Mouse (Mus musculus): ENCODE results near the gene Tcp11l1. TPM values are rescaled to one million over a fixed set of nuclear protein-coding genes. Genes with fewer than 3 reads are reported as not detected.

Tcp11l1 gene
- total and polyA plus RNA-seq, 3 experiments = 3.0 to 8.1 (median 8.0) TPM

GRCm38 (mm10) chr2:104739691-104740090, 27.7 kb upstream of the Tcp11l1 start:
- Histone ChIP-seq H3K27ac (no peak overlapping the region), H3K27me3 (ENCODE audit: control insufficient read depth, insufficient read depth, low read length) (no peaks in the 10 kb centered on the region), H3K79me2 (replicated peaks; ENCODE audit: control insufficient read depth, insufficient read depth, low read length) (no peaks in the 10 kb centered on the region), H3K9ac (ENCODE audit: low read depth, low read length) (no peak overlapping the region), H3K4me1 (ENCODE audit: control insufficient read depth, insufficient read depth, low read length) (no peaks in the 10 kb centered on the region), H3K4me3 (no peak overlapping the region), H3K36me3 (ENCODE audit: control insufficient read depth, insufficient read depth, low read length) (no peaks in the 10 kb centered on the region)
- intact Hi-C loops (cut with DNase I) = no loop called here
- DNase-seq = no peak
- 95% methylated on average over 2 of the region's 2 CpGs for whole genome bisulfite sequencing
- TF ChIP-seq POLR2A (IDR thresholded peaks at IDR 0.05; ENCODE audit: insufficient read depth, low read depth, low read length) (no peak), EP300 (IDR thresholded peaks at IDR 0.05; ENCODE audit: insufficient read depth, low read depth, low read length) (no peak), CTCF (IDR thresholded peaks at IDR 0.05) (no peak)

GRCm38 (mm10) chr2:104736241-104736640, 24.3 kb upstream of the Tcp11l1 start:
- Histone ChIP-seq H3K36me3 (ENCODE audit: control insufficient read depth, insufficient read depth, low read length) (no peaks in the 10 kb centered on the region), H3K27ac (no peak overlapping the region), H3K4me3 (no peak overlapping the region), H3K9ac (ENCODE audit: low read depth, low read length) (no peak overlapping the region), H3K79me2 (replicated peaks; ENCODE audit: control insufficient read depth, insufficient read depth, low read length) (no peaks in the 10 kb centered on the region), H3K27me3 (ENCODE audit: control insufficient read depth, insufficient read depth, low read length) (no peaks in the 10 kb centered on the region), H3K4me1 (ENCODE audit: control insufficient read depth, insufficient read depth, low read length) (no peaks in the 10 kb centered on the region)
- intact Hi-C loops (cut with DNase I) = no loop called here
- DNase-seq = no peak
- 77% methylated on average over 7 of the region's 7 CpGs for WGBS
- TF ChIP-seq POLR2A (IDR thresholded peaks at IDR 0.05; ENCODE audit: insufficient read depth, low read depth, low read length) (no peak), EP300 (IDR thresholded peaks at IDR 0.05; ENCODE audit: insufficient read depth, low read depth, low read length) (no peak), CTCF (IDR thresholded peaks at IDR 0.05) (no peak)

GRCm38 (mm10) chr2:104732562-104733256, 20.7 kb upstream of the Tcp11l1 start:
- Histone ChIP-seq H3K4me3 (no peak overlapping the region), H3K27me3 (ENCODE audit: control insufficient read depth, insufficient read depth, low read length) (no peaks in the 10 kb centered on the region), H3K9ac (ENCODE audit: low read depth, low read length) (no peak overlapping the region), H3K36me3 (ENCODE audit: control insufficient read depth, insufficient read depth, low read length) (no peaks in the 10 kb centered on the region), H3K79me2 (replicated peaks; ENCODE audit: control insufficient read depth, insufficient read depth, low read length) (no peaks in the 10 kb centered on the region), H3K27ac (no peak overlapping the region), H3K4me1 (ENCODE audit: control insufficient read depth, insufficient read depth, low read length) (no peaks in the 10 kb centered on the region)
- intact Hi-C loops (cut with DNase I) = no loop called here
- TF ChIP-seq CTCF (IDR thresholded peaks at IDR 0.05) = no peak
- TF ChIP-seq POLR2A (IDR thresholded peaks at IDR 0.05; ENCODE audit: insufficient read depth, low read depth, low read length) = no peak
- no peak for TF ChIP-seq EP300 (IDR thresholded peaks at IDR 0.05; ENCODE audit: insufficient read depth, low read depth, low read length)
- WGBS = 66% methylated on average over 7 of the region's 7 CpGs
- no peak for DNase-seq

GRCm38 (mm10) chr2:104732033-104732444, 20.1 kb upstream of the Tcp11l1 start:
- Histone ChIP-seq H3K4me3 (no peak overlapping the region), H3K27ac (no peak overlapping the region), H3K9ac (ENCODE audit: low read depth, low read length) (no peak overlapping the region), H3K27me3 (ENCODE audit: control insufficient read depth, insufficient read depth, low read length) (no peaks in the 10 kb centered on the region), H3K4me1 (ENCODE audit: control insufficient read depth, insufficient read depth, low read length) (no peaks in the 10 kb centered on the region), H3K79me2 (replicated peaks; ENCODE audit: control insufficient read depth, insufficient read depth, low read length) (no peaks in the 10 kb centered on the region), H3K36me3 (ENCODE audit: control insufficient read depth, insufficient read depth, low read length) (no peaks in the 10 kb centered on the region)
- TF ChIP-seq CTCF (IDR thresholded peaks at IDR 0.05) (no peak), EP300 (IDR thresholded peaks at IDR 0.05; ENCODE audit: insufficient read depth, low read depth, low read length) (no peak), POLR2A (IDR thresholded peaks at IDR 0.05; ENCODE audit: insufficient read depth, low read depth, low read length) (no peak)
- WGBS = 47% methylated on average over 9 of the region's 9 CpGs
- intact Hi-C loops (cut with DNase I) = no loop called here
- DNase-seq = peak; percentile 30 to 42

GRCm38 (mm10) chr2:104727369-104727768, 15.4 kb upstream of the Tcp11l1 start:
- no peak overlapping the region for H3K9ac ChIP-seq (ENCODE audit: low read depth, low read length)
- H3K27ac ChIP-seq = no peak overlapping the region
- intact Hi-C loops (cut with DNase I) = no loop called here
- WGBS = 61% methylated on average over 1 of the region's 1 CpGs
- TF ChIP-seq CTCF (IDR thresholded peaks at IDR 0.05) (no peak), EP300 (IDR thresholded peaks at IDR 0.05; ENCODE audit: insufficient read depth, low read depth, low read length) (no peak), POLR2A (IDR thresholded peaks at IDR 0.05; ENCODE audit: insufficient read depth, low read depth, low read length) (no peak)
- H3K4me1 ChIP-seq (ENCODE audit: control insufficient read depth, insufficient read depth, low read length) = no peaks in the 10 kb centered on the region
- H3K79me2 ChIP-seq (replicated peaks; ENCODE audit: control insufficient read depth, insufficient read depth, low read length) = no peaks in the 10 kb centered on the region
- no peaks in the 10 kb centered on the region for H3K27me3 ChIP-seq (ENCODE audit: control insufficient read depth, insufficient read depth, low read length)
- H3K36me3 ChIP-seq (ENCODE audit: control insufficient read depth, insufficient read depth, low read length) = no peaks in the 10 kb centered on the region
- DNase-seq = no peak
- no peak overlapping the region for H3K4me3 ChIP-seq

- Histone ChIP-seq H3K27ac (no peak overlapping the region), H3K27me3 (ENCODE audit: control insufficient read depth, insufficient read depth, low read length) (no peaks in the 10 kb centered on the region), H3K9ac (ENCODE audit: low read depth, low read length) (no peak overlapping the region), H3K4me3 (no peak overlapping the region), H3K36me3 (ENCODE audit: control insufficient read depth, insufficient read depth, low read length) (no peaks in the 10 kb centered on the region), H3K79me2 (replicated peaks; ENCODE audit: control insufficient read depth, insufficient read depth, low read length) (no peaks in the 10 kb centered on the region), H3K4me1 (ENCODE audit: control insufficient read depth, insufficient read depth, low read length) (no peaks in the 10 kb centered on the region)
- intact Hi-C loops (cut with DNase I) = no loop called here
- 72% methylated on average over 3 of the region's 3 CpGs for WGBS
- TF ChIP-seq POLR2A (IDR thresholded peaks at IDR 0.05; ENCODE audit: insufficient read depth, low read depth, low read length) (no peak), EP300 (IDR thresholded peaks at IDR 0.05; ENCODE audit: insufficient read depth, low read depth, low read length) (no peak), CTCF (IDR thresholded peaks at IDR 0.05) (no peak)
- DNase-seq = no peak
Measured at GRCm38 (mm10) chr2:104722021-104722420, 10.1 kb upstream of the Tcp11l1 start.
